25 mouse cellular contexts compared by ENCODE assay signal in the genomic region with DNA sequence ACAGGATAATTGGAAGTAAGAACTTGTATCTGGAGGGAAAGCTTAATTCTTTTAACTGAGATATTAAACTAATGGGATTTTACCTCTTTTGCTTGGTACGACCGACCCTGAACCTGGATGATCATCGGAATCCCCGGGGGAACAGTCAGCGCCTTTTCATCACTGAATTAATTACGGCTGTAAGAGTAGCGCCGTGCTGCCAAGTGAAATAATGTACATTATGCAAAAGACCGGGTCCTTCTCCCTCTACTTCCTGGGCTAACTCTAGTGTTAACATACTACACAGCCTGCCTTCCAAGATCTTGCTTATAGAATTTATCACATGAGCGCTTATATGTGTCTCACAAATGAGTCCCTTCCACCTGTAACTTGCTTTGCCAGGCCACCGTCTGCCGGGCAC. TPM values are rescaled to one million over a fixed set of nuclear protein-coding genes. Genes with fewer than 3 reads are reported as not detected.
DNase-seq lines count a peak whose midpoint lies in the region; ATAC-seq and TF ChIP-seq lines count a peak whose summit lies in the region.
"Had no signal": no experiment of that assay in that cellular context is flagged by ENCODE, and none has a peak within 500 bp of the region (broad histone marks: within the 10 kb centered on the region; RNA-seq: fewer than 3 reads in every experiment).

No protein-coding gene starts in this region.

- no peak for DNase-seq in midbrain, embryonic 11.5 days (ENCODE audit: low spot score, missing footprints)
- peak; percentile 37 for DNase-seq in brain, embryonic 14.5 days (ENCODE audit: low read depth)
- DNase-seq in heart, embryonic 10.5 days (ENCODE audit: low spot score) = no peak
- DNase-seq: adrenal gland, adult 2 months; adrenal gland, postnatal 14 days; cerebellum, adult 11-12 months; cerebellum, adult 8-10 months; cerebellum, postnatal 10 days; cerebellum, postnatal 36 days; embryo, embryonic 11 days; gastrocnemius, postnatal 25 days; heart, adult 18-20 months; heart, postnatal 14 days; heart, postnatal 4 days had no signal

- H3K4me3 ChIP-seq in hindbrain, embryonic 16.5 days (ENCODE audit: low read length) = no peak overlapping the region
- no peak overlapping the region for H3K4me3 ChIP-seq in hindbrain, embryonic 13.5 days
- H3K4me3 ChIP-seq in midbrain, embryonic 15.5 days = no peak overlapping the region
- no peak overlapping the region for H3K4me3 ChIP-seq in midbrain, embryonic 11.5 days (ENCODE audit: low read depth, low read length)
- no peak overlapping the region for H3K4me3 ChIP-seq in heart, embryonic 10.5 days
- H3K4me3 ChIP-seq: embryonic facial prominence, embryonic 10.5 days; embryonic facial prominence, embryonic 13.5 days; erythroblast, embryonic 14.5 days; forebrain, embryonic 12.5 days; forebrain, embryonic 15.5 days; heart, embryonic 13.5 days; intestine, embryonic 15.5 days had no signal

- TF ChIP-seq POLR2A in brain, embryonic 14.5 days (IDR thresholded peaks at IDR 0.05; ENCODE audit: borderline replicate concordance, extremely low read depth, insufficient read depth, insufficient read length, poor library complexity, severe bottlenecking) = no peak

- no peaks in the 10 kb centered on the region for H3K27me3 ChIP-seq in hindbrain, embryonic 16.5 days (replicated peaks; ENCODE audit: control insufficient read depth, insufficient read depth, low read length)
- H3K27me3 ChIP-seq in hindbrain, embryonic 13.5 days = no peaks in the 10 kb centered on the region
- no peaks in the 10 kb centered on the region for H3K27me3 ChIP-seq in midbrain, embryonic 15.5 days (replicated peaks)
- no peaks in the 10 kb centered on the region for H3K27me3 ChIP-seq in midbrain, embryonic 11.5 days (ENCODE audit: control insufficient read depth, insufficient read depth, low read length)
- no peaks in the 10 kb centered on the region for H3K27me3 ChIP-seq in heart, embryonic 10.5 days (ENCODE audit: insufficient read depth, poor library complexity, severe bottlenecking)
- H3K27me3 ChIP-seq: embryonic facial prominence, embryonic 13.5 days; forebrain, embryonic 12.5 days; forebrain, embryonic 15.5 days; heart, embryonic 13.5 days; intestine, embryonic 15.5 days had no signal

- no peak overlapping the region for H3K9ac ChIP-seq in hindbrain, embryonic 16.5 days (ENCODE audit: low read depth, low read length)
- no peak overlapping the region for H3K9ac ChIP-seq in hindbrain, embryonic 13.5 days
- H3K9ac ChIP-seq in midbrain, embryonic 15.5 days = no peak overlapping the region
- H3K9ac ChIP-seq in midbrain, embryonic 11.5 days (ENCODE audit: low read length) = no peak overlapping the region
- H3K9ac ChIP-seq: embryonic facial prominence, embryonic 13.5 days; forebrain, embryonic 12.5 days; forebrain, embryonic 15.5 days; heart, embryonic 13.5 days; intestine, embryonic 15.5 days had no signal

- TF ChIP-seq CTCF in brain, embryonic 14.5 days (IDR thresholded peaks at IDR 0.05; ENCODE audit: borderline replicate concordance, extremely low read depth, insufficient read depth, insufficient read length) = no peak

- no peaks in the 10 kb centered on the region for H3K36me3 ChIP-seq in hindbrain, embryonic 16.5 days (ENCODE audit: control insufficient read depth, insufficient read depth, low read length)
- H3K36me3 ChIP-seq in hindbrain, embryonic 13.5 days = no peaks in the 10 kb centered on the region
- H3K36me3 ChIP-seq in midbrain, embryonic 15.5 days (replicated peaks) = no peaks in the 10 kb centered on the region
- H3K36me3 ChIP-seq in midbrain, embryonic 11.5 days (ENCODE audit: control insufficient read depth, insufficient read depth, low read length) = no peaks in the 10 kb centered on the region
- no peaks in the 10 kb centered on the region for H3K36me3 ChIP-seq in heart, embryonic 10.5 days
- H3K36me3 ChIP-seq: embryonic facial prominence, embryonic 10.5 days; embryonic facial prominence, embryonic 13.5 days; forebrain, embryonic 12.5 days; forebrain, embryonic 15.5 days; heart, embryonic 13.5 days; intestine, embryonic 15.5 days had no signal

- H3K4me2 ChIP-seq in hindbrain, embryonic 16.5 days (ENCODE audit: low read length) = no peak overlapping the region
- no peak overlapping the region for H3K4me2 ChIP-seq in hindbrain, embryonic 13.5 days
- H3K4me2 ChIP-seq in midbrain, embryonic 15.5 days = no peak overlapping the region
- no peak overlapping the region for H3K4me2 ChIP-seq in midbrain, embryonic 11.5 days
- H3K4me2 ChIP-seq: embryonic facial prominence, embryonic 13.5 days; forebrain, embryonic 12.5 days; forebrain, embryonic 15.5 days; heart, embryonic 13.5 days; intestine, embryonic 15.5 days had no signal

- H3K4me1 ChIP-seq in hindbrain, embryonic 16.5 days (ENCODE audit: control insufficient read depth, insufficient read depth, low read depth, low read length) = no peaks in the 10 kb centered on the region
- H3K4me1 ChIP-seq in hindbrain, embryonic 13.5 days (replicated peaks) = peaks cover 4% of the 10 kb centered on the region; the same call in 1 of the 2 replicates
- no peaks in the 10 kb centered on the region for H3K4me1 ChIP-seq in midbrain, embryonic 15.5 days
- no peaks in the 10 kb centered on the region for H3K4me1 ChIP-seq in midbrain, embryonic 11.5 days (ENCODE audit: control insufficient read depth, insufficient read depth, low read length)
- no peaks in the 10 kb centered on the region for H3K4me1 ChIP-seq in heart, embryonic 10.5 days
- H3K4me1 ChIP-seq: forebrain, embryonic 12.5 days; forebrain, embryonic 15.5 days; heart, embryonic 13.5 days; intestine, embryonic 15.5 days had no signal

- 68% methylated on average over 12 of the region's 12 CpGs for WGBS in hindbrain, embryonic 16.5 days
- 82% methylated on average over 12 of the region's 12 CpGs for WGBS in hindbrain, embryonic 13.5 days
- 82% methylated on average over 12 of the region's 12 CpGs for WGBS in midbrain, embryonic 15.5 days
- WGBS in midbrain, embryonic 11.5 days = 90% methylated on average over 12 of the region's 12 CpGs
- WGBS in heart, embryonic 10.5 days = 86% methylated on average over 12 of the region's 12 CpGs

- ATAC-seq in hindbrain, embryonic 16.5 days = 0 out of 2 replicates have a peak, but pooled peaks have one; percentile 17
- no peak for ATAC-seq in hindbrain, embryonic 13.5 days (ENCODE audit: low FRiP score)
- ATAC-seq in midbrain, embryonic 15.5 days (replicated peaks) = peak; percentile 14; the same call in 1 of the 2 replicates
- no peak for ATAC-seq in midbrain, embryonic 11.5 days (ENCODE audit: low FRiP score)
- ATAC-seq: CD4-positive, CD25-positive, alpha-beta regulatory T cell, adult 4 months; forebrain, embryonic 15.5 days; intestine, embryonic 15.5 days had no signal

- no peak overlapping the region for H3K27ac ChIP-seq in hindbrain, embryonic 16.5 days (ENCODE audit: low read depth, low read length)
- H3K27ac ChIP-seq in hindbrain, embryonic 13.5 days = no peak overlapping the region
- no peak overlapping the region for H3K27ac ChIP-seq in midbrain, embryonic 15.5 days
- no peak overlapping the region for H3K27ac ChIP-seq in midbrain, embryonic 11.5 days (ENCODE audit: low read depth, low read length)
- H3K27ac ChIP-seq in heart, embryonic 10.5 days = no peak overlapping the region
- H3K27ac ChIP-seq: embryonic facial prominence, embryonic 10.5 days; embryonic facial prominence, embryonic 13.5 days; forebrain, embryonic 12.5 days; forebrain, embryonic 15.5 days; heart, embryonic 13.5 days; intestine, embryonic 15.5 days had no signal

- H3K9me3 ChIP-seq in hindbrain, embryonic 16.5 days (ENCODE audit: control insufficient read depth, low read length) = no peaks in the 10 kb centered on the region
- no peaks in the 10 kb centered on the region for H3K9me3 ChIP-seq in hindbrain, embryonic 13.5 days
- H3K9me3 ChIP-seq in midbrain, embryonic 15.5 days = no peaks in the 10 kb centered on the region
- no peaks in the 10 kb centered on the region for H3K9me3 ChIP-seq in midbrain, embryonic 11.5 days (ENCODE audit: control insufficient read depth, low read length)
- no peaks in the 10 kb centered on the region for H3K9me3 ChIP-seq in heart, embryonic 10.5 days
- H3K9me3 ChIP-seq: embryonic facial prominence, embryonic 10.5 days; embryonic facial prominence, embryonic 13.5 days; forebrain, embryonic 12.5 days; forebrain, embryonic 15.5 days; heart, embryonic 13.5 days; intestine, embryonic 15.5 days had no signal

RNA-seq across cellular contexts. Expression of gene 1500009L16Rik, which starts 16.0 kb away (rescaled TPM):
- 93.3 and 115 TPM in 2 replicates for polyA plus RNA-seq in hindbrain, embryonic 16.5 days (2015; fragmentation: Nextera tagmentation; extraction: Ambion mirVana)
- 59.1 and 62.4 TPM in 2 replicates for polyA plus RNA-seq in hindbrain, embryonic 13.5 days (2015; fragmentation: Nextera tagmentation; extraction: Ambion mirVana)
- 79.6 and 83.2 TPM in 2 replicates for polyA plus RNA-seq in midbrain, embryonic 15.5 days (2015; fragmentation: Nextera tagmentation; extraction: Ambion mirVana)
- polyA plus RNA-seq in midbrain, embryonic 11.5 days (2014; fragmentation: Nextera tagmentation; extraction: Ambion mirVana) = 40.0 and 44.3 TPM in 2 replicates
- 32.4 and 32.6 TPM in 2 replicates for polyA plus RNA-seq in brain, embryonic 14.5 days (2012; rRNA removed)
- polyA plus RNA-seq in heart, embryonic 10.5 days (2016; fragmentation: Nextera tagmentation; extraction: Ambion mirVana) = 14.4 and 28.3 TPM in 2 replicates
- polyA plus RNA-seq: erythroblast, embryonic 14.5 days had no signal

RNA-seq across cellular contexts. Expression of gene Appl2, which starts 58.1 kb away (rescaled TPM):
- polyA plus RNA-seq in hindbrain, embryonic 16.5 days (2015; fragmentation: Nextera tagmentation; extraction: Ambion mirVana) = 54.6 and 59.0 TPM in 2 replicates
- polyA plus RNA-seq in hindbrain, embryonic 13.5 days (2015; fragmentation: Nextera tagmentation; extraction: Ambion mirVana) = 48.3 and 48.4 TPM in 2 replicates
- 54.1 and 59.6 TPM in 2 replicates for polyA plus RNA-seq in midbrain, embryonic 15.5 days (2015; fragmentation: Nextera tagmentation; extraction: Ambion mirVana)
- polyA plus RNA-seq in midbrain, embryonic 11.5 days (2014; fragmentation: Nextera tagmentation; extraction: Ambion mirVana) = 28.2 and 28.7 TPM in 2 replicates
- 16.1 and 36.8 TPM in 2 replicates for polyA plus RNA-seq in brain, embryonic 14.5 days (2012; rRNA removed)
- 29.5 and 34.0 TPM in 2 replicates for polyA plus RNA-seq in heart, embryonic 10.5 days (2016; fragmentation: Nextera tagmentation; extraction: Ambion mirVana)

Comparison
In these comparisons a context has a peak if more than half of its experiments do, and no peak if none do; other contexts are left out.
1. ATAC-seq: peak in hindbrain, embryonic 16.5 days (single experiment) and midbrain, embryonic 15.5 days (single experiment); none in hindbrain, embryonic 13.5 days (single experiment) and midbrain, embryonic 11.5 days (single experiment).